ENCODE assay signal across 18 mouse cellular contexts in genomic region chr13:54760906-54761305, GRCm38 (mm10). TPM values are rescaled to one million over a fixed set of nuclear protein-coding genes. Genes with fewer than 3 reads are reported as not detected.
"Had no signal": no experiment of that assay in that cellular context is flagged by ENCODE, and none has a peak within 500 bp of the region (broad histone marks: within the 10 kb centered on the region; RNA-seq: fewer than 3 reads in every experiment).

No protein-coding gene starts in this region.

- ATAC-seq: lung, postnatal 0 days; midbrain, embryonic 15.5 days had no signal

- H3K36me3 ChIP-seq: limb, embryonic 10.5 days; liver, embryonic 15.5 days; midbrain, embryonic 15.5 days; neural tube, embryonic 12.5 days had no signal

- H3K27ac ChIP-seq: liver, embryonic 15.5 days; midbrain, embryonic 15.5 days; neural tube, embryonic 12.5 days had no signal

- H3K9me3 ChIP-seq: limb, embryonic 10.5 days; liver, embryonic 15.5 days; midbrain, embryonic 15.5 days; neural tube, embryonic 12.5 days had no signal

- H3K4me2 ChIP-seq: liver, embryonic 11.5 days; liver, embryonic 15.5 days; midbrain, embryonic 15.5 days; neural tube, embryonic 12.5 days had no signal

- H3K9ac ChIP-seq: liver, embryonic 15.5 days; midbrain, embryonic 15.5 days; neural tube, embryonic 12.5 days had no signal

- H3K4me3 ChIP-seq: limb, embryonic 10.5 days; liver, embryonic 15.5 days; midbrain, embryonic 15.5 days; neural tube, embryonic 12.5 days had no signal

- DNase-seq: kidney, postnatal 25 days; lung, adult 2 months; lung, postnatal 36 days; spleen, adult 18-20 months; thymus, adult 18-20 months; thymus, postnatal 14 days had no signal

RNA-seq across cellular contexts. Expression of gene Sncb, which starts 5.5 kb away (rescaled TPM):
- total RNA-seq: megakaryocyte progenitor cell, adult 5-6 weeks; monocyte, adult 5-6 weeks; neutrophil, adult 5-6 weeks had no signal
- polyA plus RNA-seq: limb, embryonic 10.5 days; liver, embryonic 11.5 days; liver, embryonic 15.5 days; lung, adult 2 months; lung, postnatal 0 days had no signal

RNA-seq across cellular contexts. Expression of gene Gprin1, which starts 11.2 kb away (rescaled TPM):
- total RNA-seq: megakaryocyte progenitor cell, adult 5-6 weeks; monocyte, adult 5-6 weeks; neutrophil, adult 5-6 weeks had no signal
- polyA plus RNA-seq: lung, postnatal 0 days had no signal

RNA-seq across cellular contexts. Expression of gene Eif4e1b, which starts 22.9 kb away (rescaled TPM):
- total RNA-seq: layer of hippocampus, postnatal 10 days; megakaryocyte progenitor cell, adult 5-6 weeks; monocyte, adult 5-6 weeks; neutrophil, adult 5-6 weeks had no signal
- polyA plus RNA-seq: limb, embryonic 10.5 days; limb, embryonic 14.5 days; liver, embryonic 11.5 days; liver, embryonic 15.5 days; lung, adult 2 months; lung, postnatal 0 days; midbrain, embryonic 15.5 days; neural tube, embryonic 12.5 days; stomach, embryonic 14.5 days had no signal

RNA-seq across cellular contexts. Expression of gene Cdhr2, which starts 59.6 kb away (rescaled TPM):
- total RNA-seq: megakaryocyte progenitor cell, adult 5-6 weeks; neutrophil, adult 5-6 weeks had no signal
- polyA plus RNA-seq: limb, embryonic 10.5 days; lung, postnatal 0 days had no signal
